Mouse (Mus musculus): ENCODE measurements around the gene Clstn2. TPM values are rescaled to one million over a fixed set of nuclear protein-coding genes. Genes with fewer than 3 reads are reported as not detected.

The Clstn2 gene
- total and polyA plus RNA-seq, 3 experiments: not detected

DNA sequence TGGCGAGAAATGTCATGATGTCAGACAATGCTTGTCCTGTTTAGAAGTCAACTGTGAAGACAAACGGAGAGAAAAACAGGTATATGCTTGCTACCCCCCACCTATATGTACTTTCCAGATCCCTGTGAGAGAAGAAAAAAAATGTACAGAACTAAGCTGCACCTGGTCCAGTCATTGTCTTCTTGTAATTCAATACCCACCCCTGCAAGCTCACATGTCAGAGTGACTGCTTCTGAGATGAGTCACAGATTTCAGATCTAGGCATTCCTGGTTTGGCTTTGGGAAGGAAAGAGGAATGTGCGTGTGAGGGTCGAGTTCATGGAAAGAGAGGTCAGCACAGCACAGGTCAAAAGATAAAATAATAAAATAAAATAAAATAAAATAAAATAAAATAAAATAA is 397.6 kb downstream of the Clstn2 start:
- Histone ChIP-seq H3K4me3 (replicated peaks in 1 of 3; ENCODE audit: low read depth in 2 of 3, low read length in 2 of 3, poor library complexity in 1 of 3) (no peak overlapping the region), H3K9me3 (replicated peaks; ENCODE audit: low read length) (peaks cover 81% of the 10 kb centered on the region), H3K4me2 (ENCODE audit: insufficient read depth, low read depth, poor library complexity, severe bottlenecking) (no peak overlapping the region), H3K27ac (ENCODE audit: insufficient read depth, low read depth) (no peak overlapping the region), H3K79me2 (replicated peaks; ENCODE audit: control insufficient read depth, extremely low read depth, insufficient read depth, poor library complexity, severe bottlenecking) (no peaks in the 10 kb centered on the region), H3K9ac (ENCODE audit: insufficient read depth, low read depth) (no peak overlapping the region), H3K27me3 (replicated peaks) (no peaks in the 10 kb centered on the region), H3K4me1 (ENCODE audit: control insufficient read depth in 1 of 2, insufficient read depth in 2 of 2) (no peaks in the 10 kb centered on the region), H3K36me3 (replicated peaks in 1 of 2; ENCODE audit: control insufficient read depth in 1 of 2, insufficient read depth in 1 of 2, low read length in 1 of 2) (no peaks in the 10 kb centered on the region)
- dilution Hi-C loops (cut with MboI; ENCODE audit: extremely low pct_ligation_motif_present, extremely low pct_unique_long_range_greater_than_20kb, low sequenced_read_pairs) (no loop called here), in situ Hi-C loops (cut with MboI; ENCODE audit: low pct_ligation_motif_present, low pct_unique_long_range_greater_than_20kb, low sequenced_read_pairs) (no loop called here)
- no peak for DNase-seq (ENCODE audit: extremely low read depth)
- no peak for TF ChIP-seq ZMIZ1 (IDR thresholded peaks at IDR 0.05; ENCODE audit: low read depth, low read length)
- TF ChIP-seq USF1 (IDR thresholded peaks at IDR 0.05; ENCODE audit: low read depth, low read length): no peak
- no peak for TF ChIP-seq MEF2A (IDR thresholded peaks at IDR 0.05; ENCODE audit: borderline replicate concordance, low read depth, low read length)
- no peak for TF ChIP-seq KAT2A (IDR thresholded peaks at IDR 0.05; ENCODE audit: insufficient replicate concordance, low read length)
- TF ChIP-seq SIN3A (IDR thresholded peaks at IDR 0.05; ENCODE audit: low read length): no peak
- no peak for TF ChIP-seq RAD21 (IDR thresholded peaks at IDR 0.05; ENCODE audit: low read depth, low read length)
- TF ChIP-seq MYC (IDR thresholded peaks at IDR 0.05; ENCODE audit: low read depth, low read length): no peak
- TF ChIP-seq TCF12 (IDR thresholded peaks at IDR 0.05; ENCODE audit: low read depth, low read length): no peak
- no peak for TF ChIP-seq MAFK (IDR thresholded peaks at IDR 0.05; ENCODE audit: insufficient replicate concordance, low read length)
- no peak for TF ChIP-seq CTCF (conservative IDR thresholded peaks at IDR 0.05 in 1 of 2, IDR thresholded peaks at IDR 0.05 in 1 of 2; ENCODE audit: low read depth in 2 of 2, low read length in 2 of 2)

DNA sequence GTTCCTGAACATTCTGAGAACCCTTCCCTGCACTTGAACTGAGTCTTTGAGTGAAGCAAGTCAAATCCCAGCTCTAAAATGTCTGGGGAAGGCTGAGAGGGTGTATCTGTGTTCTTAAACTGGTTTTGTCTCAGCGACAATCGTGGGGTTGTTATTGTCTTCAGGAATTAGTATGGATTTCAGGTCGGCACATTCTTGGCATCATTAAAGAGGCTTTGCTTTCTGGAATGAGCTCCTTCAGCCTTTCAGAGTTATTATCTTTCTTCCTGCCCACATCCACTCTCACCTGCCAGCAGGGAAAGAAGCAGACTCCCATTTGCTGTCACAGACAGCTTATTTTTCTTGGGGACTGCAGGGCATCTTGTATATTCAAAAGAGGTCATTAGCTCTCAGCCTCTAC is 398.1 kb downstream of the Clstn2 start:
- no peak overlapping the region for H3K27ac ChIP-seq (ENCODE audit: insufficient read depth, low read depth)
- in situ Hi-C loops (cut with MboI; ENCODE audit: low pct_ligation_motif_present, low pct_unique_long_range_greater_than_20kb, low sequenced_read_pairs) (no loop called here), dilution Hi-C loops (cut with MboI; ENCODE audit: extremely low pct_ligation_motif_present, extremely low pct_unique_long_range_greater_than_20kb, low sequenced_read_pairs) (no loop called here)
- TF ChIP-seq ZMIZ1 (IDR thresholded peaks at IDR 0.05; ENCODE audit: low read depth, low read length) (no peak), MAFK (IDR thresholded peaks at IDR 0.05; ENCODE audit: insufficient replicate concordance, low read length) (no peak), HCFC1 (IDR thresholded peaks at IDR 0.05; ENCODE audit: low read depth, low read length) (no peak), ELF1 (IDR thresholded peaks at IDR 0.05; ENCODE audit: low read depth, low read length) (no peak), ZC3H11A (IDR thresholded peaks at IDR 0.05; ENCODE audit: low read depth, low read length) (no peak), NRF1 (IDR thresholded peaks at IDR 0.05; ENCODE audit: low read depth, low read length) (no peak), CTCF (conservative IDR thresholded peaks at IDR 0.05 in 1 of 2, IDR thresholded peaks at IDR 0.05 in 1 of 2; ENCODE audit: low read depth in 2 of 2, low read length in 2 of 2) (no peak), ETS1 (conservative IDR thresholded peaks at IDR 0.05; ENCODE audit: low read depth, low read length) (no peak), KAT2A (IDR thresholded peaks at IDR 0.05; ENCODE audit: insufficient replicate concordance, low read length) (no peak), SIN3A (IDR thresholded peaks at IDR 0.05; ENCODE audit: low read length) (no peak), MYC (IDR thresholded peaks at IDR 0.05; ENCODE audit: low read depth, low read length) (no peak), MEF2A (IDR thresholded peaks at IDR 0.05; ENCODE audit: borderline replicate concordance, low read depth, low read length) (no peak), GABPA (IDR thresholded peaks at IDR 0.05; ENCODE audit: insufficient replicate concordance, low read depth, low read length) (no peak), MXI1 (IDR thresholded peaks at IDR 0.05; ENCODE audit: low read depth, low read length) (no peak), IRF4 (IDR thresholded peaks at IDR 0.05; ENCODE audit: low read depth, low read length) (no peak), NELFE (IDR thresholded peaks at IDR 0.05; ENCODE audit: low read depth, low read length) (no peak), SMC3 (IDR thresholded peaks at IDR 0.05; ENCODE audit: low read depth, low read length) (no peak), MAZ (IDR thresholded peaks at IDR 0.05; ENCODE audit: low read depth, low read length) (no peak), ZNF384 (IDR thresholded peaks at IDR 0.05; ENCODE audit: low read depth, low read length) (no peak), RAD21 (IDR thresholded peaks at IDR 0.05; ENCODE audit: low read depth, low read length) (no peak)
- no peak overlapping the region for H3K4me3 ChIP-seq (replicated peaks in 1 of 3; ENCODE audit: low read depth in 2 of 3, low read length in 2 of 3, poor library complexity in 1 of 3)
- H3K36me3 ChIP-seq (replicated peaks in 1 of 2; ENCODE audit: control insufficient read depth in 1 of 2, insufficient read depth in 1 of 2, low read length in 1 of 2): no peaks in the 10 kb centered on the region
- H3K4me2 ChIP-seq (ENCODE audit: insufficient read depth, low read depth, poor library complexity, severe bottlenecking): no peak overlapping the region
- no peaks in the 10 kb centered on the region for H3K27me3 ChIP-seq (replicated peaks)
- no peaks in the 10 kb centered on the region for H3K4me1 ChIP-seq (ENCODE audit: control insufficient read depth in 1 of 2, insufficient read depth in 2 of 2)
- H3K9me3 ChIP-seq (replicated peaks; ENCODE audit: low read length): peaks cover 81% of the 10 kb centered on the region
- H3K9ac ChIP-seq (ENCODE audit: insufficient read depth, low read depth): no peak overlapping the region
- DNase-seq (ENCODE audit: extremely low read depth): no peak
- no peaks in the 10 kb centered on the region for H3K79me2 ChIP-seq (replicated peaks; ENCODE audit: control insufficient read depth, extremely low read depth, insufficient read depth, poor library complexity, severe bottlenecking)

All from CH12.LX (cell line).